Mouse (Mus musculus) CD4-positive, CD25-positive, alpha-beta regulatory T cell, adult 9 weeks (primary cell): ENCODE data around the gene Snph. TPM values are rescaled to one million over a fixed set of nuclear protein-coding genes. Genes with fewer than 3 reads are reported as not detected.

ENCODE experiments used
- polyA plus RNA-seq: library from polyadenylated mRNA; unstranded; fragments of 100-300 nt; shearing (Covaris generic); gene quantifications from one replicate; pipeline ENCODE4 v1.2.1, GENCODE M21; 2017

Snph gene
- polyA plus RNA-seq: not detected

GRCm38 (mm10) chr2:151632159-151632814 lies at the start of gene Snph:
Gene Snph (minus strand): TSS chr2:151632593.

GRCm38 (mm10) chr2:151668433-151668832 lies 36.0 kb upstream of the Snph start, which contains the start of gene Rad21l:
Gene Rad21l (minus strand): TSS chr2:151668533.

GRCm38 (mm10) chr2:151571873-151572700 lies 60.3 kb downstream of the Snph start, which contains the start of gene Sdcbp2:
Gene Sdcbp2 (plus strand): TSS chr2:151572622.

GRCm38 (mm10) chr2:151542323-151543062 lies 89.9 kb downstream of the Snph start, which contains the start of gene Fkbp1a:
Gene Fkbp1a (plus strand): TSS chr2:151542483.

Other genes starting within 250 kb of the Snph start
- not detected for gene 4921509C19Rik, start 156.4 kb downstream of the Snph start, polyA plus RNA-seq
- 178 TPM for gene Nsfl1c, start 138.4 kb downstream of the Snph start, polyA plus RNA-seq
- gene Fkbp1a, start 90.1 kb downstream of the Snph start, polyA plus RNA-seq: 135 TPM
- 76.5 TPM for gene Sdcbp2, start 60.0 kb downstream of the Snph start, polyA plus RNA-seq
- not detected for gene Rad21l, start 35.9 kb upstream of the Snph start, polyA plus RNA-seq
- 0.26 TPM for gene Tmem74b, start 69.4 kb upstream of the Snph start, polyA plus RNA-seq
- gene Psmf1, start 111.6 kb upstream of the Snph start, polyA plus RNA-seq: 88.2 TPM
- not detected for gene Rspo4, start 210.3 kb upstream of the Snph start, polyA plus RNA-seq